Mouse (Mus musculus): ENCODE measurements around the gene Arhgef28. TPM values are rescaled to one million over a fixed set of nuclear protein-coding genes. Genes with fewer than 3 reads are reported as not detected.

The Arhgef28 gene
- total and polyA plus RNA-seq, 3 experiments = not detected

DNA sequence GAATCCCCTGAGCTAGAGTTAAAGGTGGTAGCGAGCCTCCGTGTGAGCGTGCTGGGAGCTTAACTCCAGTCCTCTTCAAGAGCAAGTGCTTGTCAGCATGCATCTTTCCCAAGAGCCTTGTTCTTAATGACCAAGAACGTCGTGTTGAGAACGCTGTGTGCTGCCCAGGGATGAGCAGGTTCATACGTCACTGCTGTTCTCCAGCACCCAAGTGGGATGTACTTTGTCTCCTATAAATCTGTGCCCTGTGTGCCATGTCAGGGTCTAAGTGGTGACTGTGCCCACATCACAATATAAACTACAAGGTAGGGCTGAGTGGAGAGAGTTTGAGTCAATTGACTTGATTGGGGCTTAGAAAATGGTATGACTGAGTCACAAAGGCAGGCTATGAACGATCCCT, 207.1 kb downstream of the Arhgef28 start:
- TF ChIP-seq NELFE (IDR thresholded peaks at IDR 0.05; ENCODE audit: low read depth, low read length) (no peak), CHD1 (IDR thresholded peaks at IDR 0.05; ENCODE audit: low read depth, low read length) (no peak), JUND (IDR thresholded peaks at IDR 0.05; ENCODE audit: low read depth, low read length) (no peak), HCFC1 (IDR thresholded peaks at IDR 0.05; ENCODE audit: low read depth, low read length) (no peak), MYC (IDR thresholded peaks at IDR 0.05; ENCODE audit: low read depth, low read length) (no peak), MYB (IDR thresholded peaks at IDR 0.05; ENCODE audit: low read depth, low read length) (no peak), MEF2A (IDR thresholded peaks at IDR 0.05; ENCODE audit: extremely low read depth, insufficient replicate concordance, low read depth, low read length, poor library complexity, severe bottlenecking) (no peak), MAFK (IDR thresholded peaks at IDR 0.05; ENCODE audit: borderline replicate concordance, low read depth, low read length) (no peak), SIN3A (IDR thresholded peaks at IDR 0.05; ENCODE audit: low read length) (no peak), ETS1 (IDR thresholded peaks at IDR 0.05; ENCODE audit: low read depth, low read length) (no peak), ELF1 (IDR thresholded peaks at IDR 0.05; ENCODE audit: low read depth, low read length) (no peak), GABPA (IDR thresholded peaks at IDR 0.05; ENCODE audit: low read depth, low read length) (no peak), CHD2 (IDR thresholded peaks at IDR 0.05; ENCODE audit: low read length) (no peak), POLR2AphosphoS5 (IDR thresholded peaks at IDR 0.05; ENCODE audit: borderline replicate concordance, low read depth, low read length) (no peak), UBTF (IDR thresholded peaks at IDR 0.05; ENCODE audit: borderline replicate concordance, insufficient read depth, low read depth, low read length) (no peak), SMC3 (IDR thresholded peaks at IDR 0.05; ENCODE audit: low read depth, low read length) (no peak)
- Histone ChIP-seq H3K4me3 (ENCODE audit: control insufficient read depth in 1 of 2, insufficient read depth in 1 of 2, low read depth in 2 of 2, low read length in 2 of 2) (no peak overlapping the region), H3K79me2 (ENCODE audit: control insufficient read depth, insufficient read depth, low read length, poor library complexity) (no peaks in the 10 kb centered on the region), H3K4me1 (ENCODE audit: control insufficient read depth in 1 of 2, insufficient read depth in 2 of 2, low read length in 2 of 2) (no peaks in the 10 kb centered on the region), H3K27me3 (ENCODE audit: control insufficient read depth in 1 of 2, insufficient read depth in 2 of 2, low read length in 2 of 2) (no peaks in the 10 kb centered on the region), H3K9ac (ENCODE audit: control insufficient read depth, low read depth, low read length, poor library complexity, severe bottlenecking) (no peak overlapping the region), H3K36me3 (ENCODE audit: control insufficient read depth in 1 of 2, insufficient read depth in 2 of 2, low read length in 2 of 2) (no peaks in the 10 kb centered on the region), H3K9me3 (replicated peaks; ENCODE audit: insufficient read depth, low read length) (no peaks in the 10 kb centered on the region), H3K27ac (ENCODE audit: control insufficient read depth, low read depth, low read length) (no peak overlapping the region)
- no peak for DNase-seq (ENCODE audit: low read depth, low spot score)

DNA sequence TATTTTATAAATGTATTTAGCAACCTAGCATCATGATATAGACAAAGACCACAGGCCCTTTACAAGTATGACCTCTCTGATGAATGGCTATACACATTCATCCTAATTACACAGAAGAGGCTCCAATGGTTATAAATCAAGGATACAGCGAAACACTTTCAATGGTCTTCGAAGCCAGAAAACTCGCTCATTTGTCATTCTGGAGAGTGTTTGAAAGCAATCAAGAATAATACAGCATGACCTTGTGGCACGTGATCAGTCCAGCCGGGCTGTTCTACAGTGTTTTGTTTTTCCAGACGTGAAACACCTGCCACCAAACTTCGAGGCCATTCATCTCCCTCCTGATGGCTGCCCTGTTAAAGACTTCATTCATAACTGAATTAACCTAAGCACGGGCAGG, 207.7 kb downstream of the Arhgef28 start:
- Histone ChIP-seq H3K4me3 (ENCODE audit: control insufficient read depth in 1 of 2, insufficient read depth in 1 of 2, low read depth in 2 of 2, low read length in 2 of 2) (no peak overlapping the region), H3K27ac (ENCODE audit: control insufficient read depth, low read depth, low read length) (no peak overlapping the region), H3K79me2 (ENCODE audit: control insufficient read depth, insufficient read depth, low read length, poor library complexity) (no peaks in the 10 kb centered on the region), H3K9me3 (replicated peaks; ENCODE audit: insufficient read depth, low read length) (no peaks in the 10 kb centered on the region), H3K27me3 (ENCODE audit: control insufficient read depth in 1 of 2, insufficient read depth in 2 of 2, low read length in 2 of 2) (no peaks in the 10 kb centered on the region), H3K9ac (ENCODE audit: control insufficient read depth, low read depth, low read length, poor library complexity, severe bottlenecking) (no peak overlapping the region), H3K36me3 (ENCODE audit: control insufficient read depth in 1 of 2, insufficient read depth in 2 of 2, low read length in 2 of 2) (no peaks in the 10 kb centered on the region), H3K4me1 (ENCODE audit: control insufficient read depth in 1 of 2, insufficient read depth in 2 of 2, low read length in 2 of 2) (no peaks in the 10 kb centered on the region)
- no peak for DNase-seq (ENCODE audit: low read depth, low spot score)
- no peak for TF ChIP-seq RCOR1 (IDR thresholded peaks at IDR 0.05; ENCODE audit: low read depth, low read length)
- TF ChIP-seq POLR2AphosphoS2 (IDR thresholded peaks at IDR 0.05; ENCODE audit: low read length) = no peak
- TF ChIP-seq GATA1 (IDR thresholded peaks at IDR 0.05; ENCODE audit: low read depth, low read length) = no peak
- TF ChIP-seq GABPA (IDR thresholded peaks at IDR 0.05; ENCODE audit: low read depth, low read length) = no peak
- TF ChIP-seq NRF1 (IDR thresholded peaks at IDR 0.05; ENCODE audit: insufficient read depth, low read depth, low read length, poor library complexity, severe bottlenecking) = no peak
- no peak for TF ChIP-seq BHLHE40 (IDR thresholded peaks at IDR 0.05; ENCODE audit: borderline replicate concordance, low read depth, low read length)
- no peak for TF ChIP-seq MXI1 (IDR thresholded peaks at IDR 0.05; ENCODE audit: low read depth, low read length)
